Mouse (Mus musculus): Measurements from ENCODE around the gene Npas4. TPM values are rescaled to one million over a fixed set of nuclear protein-coding genes. Genes with fewer than 3 reads are reported as not detected.

The Npas4 gene
- 0.22 TPM in 1 of 4 replicates, not detected in the others for total RNA-seq (2023; ENCODE audit: inconsistent age)

GRCm38 (mm10) chr19:4990256-4990625 is at the start of gene Npas4:
Gene Npas4, minus strand, starts transcription at chr19:4990316.

GRCm38 (mm10) chr19:5038709-5039156 is 48.6 kb upstream of the Npas4 start, which contains the start of the genes B4gat1 and AC124502.3:
Gene B4gat1, plus strand, starts transcription at chr19:5038826.
Gene AC124502.3, plus strand, starts transcription at chr19:5038891.

GRCm38 (mm10) chr19:5023621-5024479 is 33.7 kb upstream of the Npas4 start, which contains the start of gene Slc29a2:
Gene Slc29a2, plus strand, starts transcription at chr19:5023860.

DNA sequence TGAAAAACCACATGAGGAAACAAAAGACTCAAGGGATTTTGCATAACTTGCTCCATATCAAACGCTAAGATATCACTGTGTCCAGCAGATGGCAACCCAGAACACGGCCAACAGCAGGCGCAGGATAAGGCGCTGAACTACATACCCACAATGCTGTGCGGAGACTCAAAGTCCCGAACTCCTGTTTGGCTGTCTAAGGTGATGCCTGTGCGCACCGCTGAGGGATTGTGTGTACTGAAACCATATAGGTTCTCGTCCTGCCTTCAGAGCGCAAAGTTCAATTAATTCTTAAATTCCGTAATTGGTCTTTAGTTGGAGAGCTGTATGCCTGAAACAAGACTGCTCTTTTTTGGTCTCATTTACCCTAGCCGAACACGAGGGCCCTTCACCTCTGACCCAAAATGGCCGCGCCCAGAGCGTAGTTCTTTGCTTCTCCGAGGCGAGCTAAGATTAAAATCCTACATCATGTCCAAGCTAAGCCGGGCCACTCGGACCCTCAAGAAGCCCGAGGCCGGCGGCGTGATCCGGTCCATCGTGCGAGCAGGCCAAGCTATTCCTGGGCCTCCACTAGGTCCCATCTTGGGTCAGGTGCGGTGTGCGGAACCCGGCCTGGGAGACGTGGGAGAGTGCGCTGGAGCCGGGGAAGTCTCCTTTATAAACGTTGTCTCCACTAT is 28.1 kb downstream of the Npas4 start, which contains the start of gene Mrpl11:
TSS of gene Mrpl11 (plus strand) at position 220 of the 674 bp plus-strand sequence.

DNA sequence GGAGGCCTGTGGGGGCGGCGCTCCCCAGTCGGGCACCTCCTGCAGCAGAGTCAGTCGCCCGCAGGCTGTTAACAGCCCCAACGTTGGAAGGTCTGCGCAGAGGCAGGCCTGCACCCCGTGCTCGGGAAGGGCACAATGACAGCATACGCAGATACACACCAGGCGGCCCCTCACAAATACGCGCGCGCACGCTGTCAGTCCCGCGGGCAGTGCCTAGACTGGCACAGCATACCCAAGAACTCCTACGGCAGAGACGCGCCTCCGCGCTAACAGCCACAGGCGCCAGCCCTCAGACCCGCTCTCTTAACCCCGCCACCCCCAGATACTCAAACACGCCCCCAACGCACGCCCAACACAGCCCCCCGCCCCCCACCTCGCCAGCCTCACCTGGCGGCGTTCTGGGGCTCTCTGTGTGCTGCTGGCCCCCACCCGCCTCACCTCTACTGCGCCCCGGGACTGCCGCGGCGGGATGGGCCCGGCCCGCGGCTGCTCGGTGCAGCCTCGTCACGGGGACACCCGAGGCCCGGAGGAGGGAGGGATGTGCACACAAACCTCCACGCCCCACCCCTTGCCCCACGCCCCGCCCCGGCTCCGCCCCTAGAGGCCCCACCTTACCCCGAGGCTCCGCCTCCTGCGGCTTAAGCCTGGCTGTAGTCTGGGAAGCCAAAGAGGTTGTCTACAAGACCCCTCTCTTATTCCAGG is 47.4 kb downstream of the Npas4 start, which contains the start of gene Peli3:
TSS of gene Peli3 (minus strand) at position 577 of the 702 bp plus-strand sequence.

Other genes with a start within 250 kb of the Npas4 start
- gene Rbm4b, start 233.8 kb downstream of the Npas4 start, total RNA-seq (2023; ENCODE audit: inconsistent age): 22.8 to 27.2 TPM (median 23.0 TPM) in 4 replicates
- gene Rbm4, start 196.4 kb downstream of the Npas4 start, total RNA-seq (2023; ENCODE audit: inconsistent age): 66.4 to 76.6 TPM (median 70.6 TPM) in 4 replicates
- 28.2 to 42.1 TPM (median 30.4 TPM) in 4 replicates for gene Gm21992, start 178.7 kb downstream of the Npas4 start, total RNA-seq (2023; ENCODE audit: inconsistent age)
- 68.5 to 90.5 TPM (median 73.1 TPM) in 4 replicates for gene Rbm14, start 178.7 kb downstream of the Npas4 start, total RNA-seq (2023; ENCODE audit: inconsistent age)
- 22.2 to 26.6 TPM (median 24.0 TPM) in 4 replicates for gene Ccs, start 151.0 kb downstream of the Npas4 start, total RNA-seq (2023; ENCODE audit: inconsistent age)
- not detected in 4 replicates for gene Ccdc87, start 150.9 kb downstream of the Npas4 start, total RNA-seq (2023; ENCODE audit: inconsistent age)
- gene Ctsf, start 135.2 kb downstream of the Npas4 start, total RNA-seq (2023; ENCODE audit: inconsistent age): 0.63 to 1.5 TPM (median 1.4 TPM) in 3 of 4 replicates, not detected in the other
- not detected in 4 replicates for gene Actn3, start 112.4 kb downstream of the Npas4 start, total RNA-seq (2023; ENCODE audit: inconsistent age)
- 7.2 to 12.1 TPM (median 9.8 TPM) in 4 replicates for gene Zdhhc24, start 111.6 kb downstream of the Npas4 start, total RNA-seq (2023; ENCODE audit: inconsistent age)
- 2.5 to 5.7 TPM (median 2.9 TPM) in 4 replicates for gene Bbs1, start 83.7 kb downstream of the Npas4 start, total RNA-seq (2023; ENCODE audit: inconsistent age)
- 71.4 to 78.7 TPM (median 76.1 TPM) in 4 replicates for gene Dpp3, start 62.0 kb downstream of the Npas4 start, total RNA-seq (2023; ENCODE audit: inconsistent age)
- gene Peli3, start 47.2 kb downstream of the Npas4 start, total RNA-seq (2023; ENCODE audit: inconsistent age): 1.1 to 4.0 TPM (median 1.6 TPM) in 4 replicates
- 31.3 to 42.8 TPM (median 37.5 TPM) in 4 replicates for gene Mrpl11, start 28.2 kb downstream of the Npas4 start, total RNA-seq (2023; ENCODE audit: inconsistent age)
- 2.3 to 4.6 TPM (median 3.6 TPM) in 4 replicates for gene Slc29a2, start 33.5 kb upstream of the Npas4 start, total RNA-seq (2023; ENCODE audit: inconsistent age)
- 1.0 to 3.7 TPM (median 2.2 TPM) in 4 replicates for gene B4gat1, start 48.5 kb upstream of the Npas4 start, total RNA-seq (2023; ENCODE audit: inconsistent age)
- 2.1 to 4.3 TPM (median 3.1 TPM) in 4 replicates for gene AC124502.3, start 48.6 kb upstream of the Npas4 start, total RNA-seq (2023; ENCODE audit: inconsistent age)
- 59.2 to 67.2 TPM (median 63.0 TPM) in 4 replicates for gene Brms1, start 51.0 kb upstream of the Npas4 start, total RNA-seq (2023; ENCODE audit: inconsistent age)
- gene Rin1, start 60.2 kb upstream of the Npas4 start, total RNA-seq (2023; ENCODE audit: inconsistent age): 1.8 to 3.9 TPM (median 3.1 TPM) in 4 replicates
- gene Cd248, start 77.8 kb upstream of the Npas4 start, total RNA-seq (2023; ENCODE audit: inconsistent age): 0.18 TPM in 1 of 4 replicates, not detected in the others
- gene Tmem151a, start 95.2 kb upstream of the Npas4 start, total RNA-seq (2023; ENCODE audit: inconsistent age): 0.13 to 0.96 TPM in 2 of 4 replicates, not detected in the others
- gene Yif1a, start 98.2 kb upstream of the Npas4 start, total RNA-seq (2023; ENCODE audit: inconsistent age): 30.3 to 38.1 TPM (median 35.5 TPM) in 4 replicates
- 0.78 to 1.9 TPM (median 1.5 TPM) in 4 replicates for gene Cnih2, start 108.2 kb upstream of the Npas4 start, total RNA-seq (2023; ENCODE audit: inconsistent age)
- gene Rab1b, start 116.8 kb upstream of the Npas4 start, total RNA-seq (2023; ENCODE audit: inconsistent age): 101 to 112 TPM (median 105 TPM) in 4 replicates
- 34.5 to 38.0 TPM (median 36.7 TPM) in 4 replicates for gene Klc2, start 128.2 kb upstream of the Npas4 start, total RNA-seq (2023; ENCODE audit: inconsistent age)